Mouse (Mus musculus) hindbrain, embryonic 14.5 days (tissue): ENCODE results near the gene Abhd16b. TPM values are rescaled to one million over a fixed set of nuclear protein-coding genes. Genes with fewer than 3 reads are reported as not detected.
A peak's percentile ranks its signal among the peaks of the same experiment; 100 is the strongest.

Source experiments
- ATAC-seq: fragments of 200-750 bp; cut with Nextera tagmentation; 2 replicates; pipeline ENCODE4 v1.8.0; 2017; ENCODE audit warnings: moderate number of reproducible peaks, mild to moderate bottlenecking, moderate TSS enrichment, moderate library complexity; ENCODE audit not compliant: low FRiP score
- DNase-seq: peaks from one replicate; pipeline ENCODE4 v3.0.0-alpha.2; 2015; ENCODE audit warnings: low spot score
- H3K27ac ChIP-seq: fragments of 300-500 bp; sonication (generic); 2 replicates; pipeline ENCODE4 v1.5.1; 2014; ENCODE audit warnings: mild to moderate bottlenecking, moderate library complexity
- H3K27me3 ChIP-seq: fragments of 300-500 bp; sonication (generic); 2 replicates; pipeline ENCODE4 v1.6.1; 2014; ENCODE audit warnings: mild to moderate bottlenecking, low read length, mixed read lengths; ENCODE audit not compliant: control insufficient read depth, insufficient read depth
- H3K36me3 ChIP-seq: fragments of 300-500 bp; sonication (generic); replicated peaks from 2 replicates; pipeline ENCODE4 v1.6.1; 2014; ENCODE audit not compliant: control insufficient read depth, insufficient read depth
- H3K4me1 ChIP-seq: fragments of 300-500 bp; sonication (generic); replicated peaks from 2 replicates; pipeline ENCODE4 v1.6.1; 2014; ENCODE audit warnings: antibody characterized with exemption, low read length, mixed read lengths; ENCODE audit not compliant: control insufficient read depth, insufficient read depth
- H3K4me2 ChIP-seq: fragments of 300-500 bp; sonication (generic); replicated peaks from 2 replicates; pipeline ENCODE4 v1.6.1; 2014; ENCODE audit warnings: mild to moderate bottlenecking, moderate library complexity
- H3K4me3 ChIP-seq: fragments of 300-500 bp; sonication (generic); replicated peaks from 2 replicates; pipeline ENCODE4 v1.5.1; 2014; ENCODE audit warnings: mild to moderate bottlenecking, low read length
- H3K9ac ChIP-seq: fragments of 300-500 bp; sonication (generic); 2 replicates; pipeline ENCODE4 v1.6.1; 2014
- H3K9me3 ChIP-seq: fragments of 300-500 bp; sonication (generic); 2 replicates; pipeline ENCODE4 v1.6.1; 2016; ENCODE audit warnings: low read length; ENCODE audit not compliant: control insufficient read depth
- WGBS: fragments of 180-500 bp; shearing (Covaris S2); extraction: QIAGEN DNeasy Blood & Tissue Kit; methylation state at CpG from one replicate; pipeline ENCODE4 v1.1.7; 2014; 5-methylcytosine and 5-hydroxymethylcytosine counted together
- polyA plus RNA-seq: library from polyadenylated mRNA; unstranded; fragments of >200 nt; fragmentation: Nextera tagmentation; extraction: Ambion mirVana; gene quantifications from 2 replicates; pipeline ENCODE4 v1.2.1, GENCODE M21; 2014

The Abhd16b gene
- polyA plus RNA-seq, result not detected in 2 replicates

GRCm38 (mm10) chr2:181493156-181493927 is at the start of gene Abhd16b:
Gene Abhd16b, plus strand, starts transcription at chr2:181493206.
- Histone ChIP-seq H3K9ac (no peak within 1 kb of the TSS), H3K4me2 (no peak within 1 kb of the TSS), H3K4me1 (peaks cover 12% of the 10 kb centered on the region), H3K9me3 (no peaks in the 10 kb centered on the region), H3K27ac (no peak within 1 kb of the TSS), H3K36me3 (no peaks in the 10 kb centered on the region), H3K27me3 (no peaks in the 10 kb centered on the region), H3K4me3 (no peak within 1 kb of the TSS)
- 84% methylated on average over 31 of the region's 31 CpGs for WGBS
- ATAC-seq (no peak), DNase-seq (no peak)

- Histone ChIP-seq H3K36me3 (no peaks in the 10 kb centered on the region), H3K4me1 (peaks cover 6% of the 10 kb centered on the region), H3K4me2 (no peak overlapping the region), H3K27me3 (no peaks in the 10 kb centered on the region), H3K9me3 (no peaks in the 10 kb centered on the region), H3K27ac (no peak overlapping the region), H3K9ac (no peak overlapping the region), H3K4me3 (no peak overlapping the region)
- DNase-seq (no peak), ATAC-seq (no peak)
- WGBS, result 80% methylated on average over 4 of the region's 4 CpGs
These were observed 40.8 kb upstream of the Abhd16b start for GRCm38 (mm10) chr2:181452181-181452580.

- WGBS, result 50% methylated on average over 1 of the region's 1 CpGs
- Histone ChIP-seq H3K4me2 (no peak overlapping the region), H3K27ac (no peak overlapping the region), H3K4me1 (peaks cover 16% of the 10 kb centered on the region), H3K27me3 (no peaks in the 10 kb centered on the region), H3K9me3 (no peaks in the 10 kb centered on the region), H3K36me3 (no peaks in the 10 kb centered on the region), H3K9ac (no peak overlapping the region), H3K4me3 (no peak overlapping the region)
- ATAC-seq (no peak), DNase-seq (no peak)
These were observed 39.7 kb upstream of the Abhd16b start for GRCm38 (mm10) chr2:181453274-181453673.

- Histone ChIP-seq H3K4me3 (no peak overlapping the region), H3K9me3 (no peaks in the 10 kb centered on the region), H3K9ac (no peak overlapping the region), H3K27me3 (no peaks in the 10 kb centered on the region), H3K36me3 (no peaks in the 10 kb centered on the region), H3K4me1 (peaks cover 25% of the 10 kb centered on the region), H3K27ac (no peak overlapping the region), H3K4me2 (no peak overlapping the region)
- DNase-seq, result no peak
- ATAC-seq, result no peak
- WGBS, result 80% methylated on average over 2 of the region's 2 CpGs
These were observed 37.1 kb upstream of the Abhd16b start for GRCm38 (mm10) chr2:181455899-181456298.

- no peak for DNase-seq
- WGBS, result 2% methylated on average over 15 of the region's 15 CpGs
- H3K9ac ChIP-seq, result peak overlapping the region; percentile 95
- no peaks in the 10 kb centered on the region for H3K36me3 ChIP-seq
- peaks cover 27% of the 10 kb centered on the region for H3K4me1 ChIP-seq
- H3K27ac ChIP-seq, result no peak overlapping the region
- H3K4me2 ChIP-seq, result peak overlapping the region; percentile 92
- H3K4me3 ChIP-seq, result peak overlapping the region; percentile 98
- H3K9me3 ChIP-seq, result no peaks in the 10 kb centered on the region
- no peak for ATAC-seq
- H3K27me3 ChIP-seq, result no peaks in the 10 kb centered on the region
These were observed 35.2 kb upstream of the Abhd16b start for GRCm38 (mm10) chr2:181457831-181458230.

GRCm38 (mm10) chr2:181458411-181459152 is 34.4 kb upstream of the Abhd16b start:
- under 1% methylated on average over 70 of the region's 72 CpGs for WGBS
- ATAC-seq, result no peak; the same call in 1 of the 2 replicates

GRCm38 (mm10) chr2:181459153-181459672 is 33.8 kb upstream of the Abhd16b start, which contains the start of gene Zbtb46:
Gene Zbtb46, minus strand, starts transcription at chr2:181459426.
- Histone ChIP-seq H3K27me3 (no peaks in the 10 kb centered on the region), H3K27ac (peak within 1 kb of the TSS; percentile 72), H3K9me3 (no peaks in the 10 kb centered on the region), H3K4me3 (peak within 1 kb of the TSS; percentile 98), H3K9ac (peak within 1 kb of the TSS; percentile 95), H3K4me1 (peaks cover 27% of the 10 kb centered on the region), H3K4me2 (peak within 1 kb of the TSS; percentile 92), H3K36me3 (no peaks in the 10 kb centered on the region)
- ATAC-seq (peak; percentile 87), DNase-seq (peak; percentile 80)
- WGBS, result under 1% methylated on average over 57 of the region's 83 CpGs

More at GRCm38 (mm10) chr2:181458411-181459152, 34.4 kb upstream of the Abhd16b start:
- Histone ChIP-seq H3K4me1 (peaks cover 27% of the 10 kb centered on the region), H3K9me3 (no peaks in the 10 kb centered on the region), H3K9ac (peak overlapping the region; percentile 95), H3K27me3 (no peaks in the 10 kb centered on the region), H3K4me3 (peak overlapping the region; percentile 98), H3K4me2 (peak overlapping the region; percentile 92), H3K36me3 (no peaks in the 10 kb centered on the region), H3K27ac (peak overlapping the region; percentile 72)
- peak; percentile 29 for DNase-seq

- Histone ChIP-seq H3K27me3 (no peaks in the 10 kb centered on the region), H3K9ac (peak overlapping the region; percentile 95), H3K9me3 (no peaks in the 10 kb centered on the region), H3K4me2 (peak overlapping the region; percentile 92), H3K36me3 (no peaks in the 10 kb centered on the region), H3K4me3 (peak overlapping the region; percentile 98), H3K27ac (peak overlapping the region; percentile 18; the same call in 1 of the 2 replicates), H3K4me1 (peaks cover 27% of the 10 kb centered on the region)
- no peak for DNase-seq
- ATAC-seq, result peak; percentile 42
- 1% methylated on average over 69 of the region's 71 CpGs for WGBS
These were observed 33.1 kb upstream of the Abhd16b start for GRCm38 (mm10) chr2:181459673-181460621.
